Mouse (Mus musculus) heart, adult 2 months (tissue): Measurements from ENCODE around the gene Prkab2. TPM values are rescaled to one million over a fixed set of nuclear protein-coding genes. Genes with fewer than 3 reads are reported as not detected.
A peak's percentile ranks its signal among the peaks of the same experiment; 100 is the strongest.

Source experiments
- DNase-seq, 2 experiments: peaks; one replicate each; pipeline ENCODE4 v3.0.0; 2021
- H3K27ac ChIP-seq: fragments of 200-600 bp; 2 replicates; pipeline ENCODE4 v1.8.1; 2022
- H3K27me3 ChIP-seq: fragments of 200-500 bp; 2 replicates; pipeline ENCODE4 v1.6.1; 2012; ENCODE audit warnings: mild to moderate bottlenecking, low read length, inconsistent platforms, mixed read lengths; ENCODE audit not compliant: control insufficient read depth, insufficient read depth
- H3K36me3 ChIP-seq: fragments of 200-500 bp; 2 replicates; pipeline ENCODE4 v1.6.1; 2012; ENCODE audit warnings: low read length, inconsistent platforms; ENCODE audit not compliant: control insufficient read depth, insufficient read depth
- H3K4me1 ChIP-seq: fragments of 200-500 bp; 2 replicates; pipeline ENCODE4 v1.6.1; 2011; ENCODE audit warnings: low read length; ENCODE audit not compliant: control insufficient read depth, insufficient read depth
- H3K4me3 ChIP-seq: fragments of 200-600 bp; 2 replicates; pipeline ENCODE4 v1.8.1; 2022
- H3K79me2 ChIP-seq: fragments of 200-500 bp; replicated peaks from 2 replicates; pipeline ENCODE4 v1.6.1; 2012; ENCODE audit warnings: mild to moderate bottlenecking, inconsistent platforms, low read length, moderate library complexity, mixed read lengths; ENCODE audit not compliant: control insufficient read depth, insufficient read depth
- H3K9ac ChIP-seq: fragments of 200-500 bp; 2 replicates; pipeline ENCODE4 v1.6.1; 2012; ENCODE audit warnings: low read depth, mild to moderate bottlenecking, control low read depth, inconsistent platforms, low read length, mixed read lengths
- CTCF ChIP-seq: fragments of 200-600 bp; IDR thresholded peaks from 2 replicates; pipeline ENCODE4 v1.8.1; 2022; ENCODE audit warnings: antibody characterized with exemption, mild to moderate bottlenecking, moderate library complexity
- EP300 ChIP-seq: fragments of 200-500 bp; IDR thresholded peaks from 2 replicates; pipeline ENCODE4 v1.6.1; 2011; ENCODE audit warnings: low read depth, low read length, control low read depth; ENCODE audit not compliant: insufficient read depth
- POLR2A ChIP-seq: fragments of 200-500 bp; IDR thresholded peaks from 2 replicates; pipeline ENCODE4 v1.6.1; 2011; ENCODE audit warnings: mild to moderate bottlenecking, low read depth, low read length, control low read depth; ENCODE audit not compliant: insufficient read depth
- WGBS: fragments of 180-500 bp; shearing (Covaris S2); methylation state at CpG from one replicate; pipeline ENCODE4 v1.1.7; 2018; 5-methylcytosine and 5-hydroxymethylcytosine counted together
- intact Hi-C: fragments of 180-260 bp; cut with DNase I; formaldehyde crosslinking; loops from one replicate; pipeline ENCODE4 v1.15.1; 2025
- long read RNA-seq: library from polyadenylated mRNA; stranded (forward); transcript quantifications from one replicate; pipeline ENCODE4 v2.0.0, GENCODE M21; 2021
- polyA plus RNA-seq: library from polyadenylated mRNA; depleted of rRNA; stranded (reverse); fragments of >200 nt; gene quantifications from 2 replicates; pipeline ENCODE4 v1.2.3, GENCODE M21; 2012; rRNA removed
- total RNA-seq, 2 experiments: library from RNA; stranded (reverse); gene quantifications; 2 replicates each; pipeline ENCODE4 v1.2.3; 2021

The Prkab2 gene
- total RNA-seq (10 to 100 TPM; 20.2 to 20.6 TPM), polyA plus RNA-seq (21.6 and 45.2 TPM in 2 replicates)
- long read RNA-seq, full-length matches to known transcripts, result 3 of 19 reads
- long read RNA-seq, partial matches to known transcripts, result 10 of 19 reads
- long read RNA-seq, other reads (novel, unspliced or antisense), result 6 of 19 reads

- WGBS, result under 1% methylated on average over 51 of the region's 51 CpGs
- H3K36me3 ChIP-seq, result peaks cover 2% of the 10 kb centered on the region
- peak within 1 kb of the TSS; percentile 91 for H3K27ac ChIP-seq
- H3K27me3 ChIP-seq, result no peaks in the 10 kb centered on the region
- TF ChIP-seq CTCF (no peak), POLR2A (peak; percentile 86), EP300 (0 out of 2 replicates have a peak, but pooled peaks have one; percentile 29)
- peak within 1 kb of the TSS; percentile 72 for H3K4me3 ChIP-seq
- peaks cover 5% of the 10 kb centered on the region for H3K4me1 ChIP-seq
- DNase-seq, result peak; percentile 99
- intact Hi-C loops, result loop anchor here (1.0 to 10.0 kb wide), 4 partner anchors 23 to 357 kb away; partner anchors contain the start of genes Fmo5 and Notch2
- peak within 1 kb of the TSS; percentile 95 for H3K9ac ChIP-seq
- no peaks in the 10 kb centered on the region; the same call in 1 of the 2 replicates for H3K79me2 ChIP-seq
Observed at GRCm38 (mm10) chr3:97657655-97658411, at the start of gene Prkab2. TSS of gene Prkab2 (plus strand) at chr3:97658193.

GRCm38 (mm10) chr3:97609201-97609844, 48.7 kb upstream of the Prkab2 start:
- Histone ChIP-seq H3K27ac (peak overlapping the region; percentile 98), H3K36me3 (no peaks in the 10 kb centered on the region), H3K4me3 (peak overlapping the region; percentile 77), H3K4me1 (no peaks in the 10 kb centered on the region; the same call in 1 of the 2 replicates), H3K27me3 (no peaks in the 10 kb centered on the region), H3K9ac (peak overlapping the region; percentile 81), H3K79me2 (no peaks in the 10 kb centered on the region)
- WGBS, result 4% methylated on average over 20 of the region's 20 CpGs
- peak; percentile 51 to 57 for DNase-seq
- intact Hi-C loops, result no loop called here
- TF ChIP-seq CTCF (peak; percentile 59), EP300 (no peak), POLR2A (no peak)

- intact Hi-C loops, result loop anchor here (2.0 to 5.0 kb wide), 3 partner anchors 19 to 157 kb away; partner anchors contain the start of gene Fmo5
- peak within 1 kb of the TSS; percentile 98 for H3K27ac ChIP-seq
- under 1% methylated on average over 56 of the region's 56 CpGs for WGBS
Observed at GRCm38 (mm10) chr3:97609845-97610410, 48.1 kb upstream of the Prkab2 start, which contains the start of gene Chd1l. TSS of gene Chd1l (minus strand) at chr3:97610203.

GRCm38 (mm10) chr3:97611021-97611420, 47.0 kb upstream of the Prkab2 start:
- Histone ChIP-seq H3K36me3 (no peaks in the 10 kb centered on the region), H3K9ac (no peak overlapping the region), H3K27ac (no peak overlapping the region), H3K4me3 (no peak overlapping the region), H3K79me2 (no peaks in the 10 kb centered on the region), H3K27me3 (no peaks in the 10 kb centered on the region), H3K4me1 (no peaks in the 10 kb centered on the region; the same call in 1 of the 2 replicates)
- DNase-seq, result no peak
- intact Hi-C loops, result loop anchor here (2.0 to 5.0 kb wide), 3 partner anchors 18 to 156 kb away; partner anchors contain the start of gene Fmo5
- TF ChIP-seq POLR2A, result no peak
- 90% methylated on average over 6 of the region's 6 CpGs for WGBS

More at GRCm38 (mm10) chr3:97609845-97610410, 48.1 kb upstream of the Prkab2 start, which contains the start of gene Chd1l:
- no peaks in the 10 kb centered on the region for H3K27me3 ChIP-seq
- H3K9ac ChIP-seq, result peak within 1 kb of the TSS; percentile 89
- H3K4me3 ChIP-seq, result peak within 1 kb of the TSS; percentile 77
- DNase-seq, result peak; percentile 95 to 97
- no peaks in the 10 kb centered on the region for H3K36me3 ChIP-seq
- no peaks in the 10 kb centered on the region for H3K79me2 ChIP-seq
- peak; percentile 69 for TF ChIP-seq POLR2A
- TF ChIP-seq EP300, result peak; percentile 52; the same call in 1 of the 2 replicates
- no peak; the same call in 1 of the 2 replicates for TF ChIP-seq CTCF
- H3K4me1 ChIP-seq, result no peaks in the 10 kb centered on the region; the same call in 1 of the 2 replicates

GRCm38 (mm10) chr3:97615154-97615553, 42.8 kb upstream of the Prkab2 start:
- H3K27ac ChIP-seq, result no peak overlapping the region
- H3K9ac ChIP-seq, result no peak overlapping the region
- intact Hi-C loops, result no loop called here
- H3K27me3 ChIP-seq, result no peaks in the 10 kb centered on the region
- no peaks in the 10 kb centered on the region for H3K79me2 ChIP-seq
- 13% methylated on average over 1 of the region's 1 CpGs for WGBS
- no peak for TF ChIP-seq POLR2A
- no peak for TF ChIP-seq CTCF
- TF ChIP-seq EP300, result no peak
- H3K4me1 ChIP-seq, result no peaks in the 10 kb centered on the region
- no peak for DNase-seq
- H3K36me3 ChIP-seq, result no peaks in the 10 kb centered on the region
- H3K4me3 ChIP-seq, result no peak overlapping the region
